Mouse (Mus musculus) cerebellum, adult 2 months (tissue): ENCODE measurements around the gene Dnaaf5.

Experiments
- CTCF ChIP-seq: fragments of 200-500 bp; IDR thresholded peaks from 2 replicates; pipeline ENCODE4 v1.5.1; 2011; ENCODE audit warnings: low read depth, mild to moderate bottlenecking, control low read depth, low read length, moderate library complexity, borderline replicate concordance; ENCODE audit not compliant: insufficient read depth
- POLR2A ChIP-seq: fragments of 200-500 bp; IDR thresholded peaks from 2 replicates; pipeline ENCODE4 v1.6.1; 2011; ENCODE audit warnings: low read length, control low read depth, borderline replicate concordance; ENCODE audit not compliant: insufficient read depth

GRCm38 (mm10) chr5:139160899-139161298 lies 10.9 kb downstream of the Dnaaf5 start:
- no peak for TF ChIP-seq CTCF
- TF ChIP-seq POLR2A: no peak
